Mouse (Mus musculus) lung, postnatal 25 days (tissue): Measurements from ENCODE around the gene Tmem203.
A peak's percentile ranks its signal among the peaks of the same experiment; 100 is the strongest.

Experiments used
- DNase-seq: peaks from one replicate; pipeline ENCODE4 v3.0.0; 2022; ENCODE audit warnings: low spot score

The Tmem203 gene

GRCm38 (mm10) chr2:25263623-25264285 is 8.5 kb downstream of the Tmem203 start:
- no peak for DNase-seq

- no peak for DNase-seq
These were observed 9.0 kb downstream of the Tmem203 start for GRCm38 (mm10) chr2:25264286-25264660.

GRCm38 (mm10) chr2:25264851-25265250 is 9.6 kb downstream of the Tmem203 start:
- no peak for DNase-seq

DNA sequence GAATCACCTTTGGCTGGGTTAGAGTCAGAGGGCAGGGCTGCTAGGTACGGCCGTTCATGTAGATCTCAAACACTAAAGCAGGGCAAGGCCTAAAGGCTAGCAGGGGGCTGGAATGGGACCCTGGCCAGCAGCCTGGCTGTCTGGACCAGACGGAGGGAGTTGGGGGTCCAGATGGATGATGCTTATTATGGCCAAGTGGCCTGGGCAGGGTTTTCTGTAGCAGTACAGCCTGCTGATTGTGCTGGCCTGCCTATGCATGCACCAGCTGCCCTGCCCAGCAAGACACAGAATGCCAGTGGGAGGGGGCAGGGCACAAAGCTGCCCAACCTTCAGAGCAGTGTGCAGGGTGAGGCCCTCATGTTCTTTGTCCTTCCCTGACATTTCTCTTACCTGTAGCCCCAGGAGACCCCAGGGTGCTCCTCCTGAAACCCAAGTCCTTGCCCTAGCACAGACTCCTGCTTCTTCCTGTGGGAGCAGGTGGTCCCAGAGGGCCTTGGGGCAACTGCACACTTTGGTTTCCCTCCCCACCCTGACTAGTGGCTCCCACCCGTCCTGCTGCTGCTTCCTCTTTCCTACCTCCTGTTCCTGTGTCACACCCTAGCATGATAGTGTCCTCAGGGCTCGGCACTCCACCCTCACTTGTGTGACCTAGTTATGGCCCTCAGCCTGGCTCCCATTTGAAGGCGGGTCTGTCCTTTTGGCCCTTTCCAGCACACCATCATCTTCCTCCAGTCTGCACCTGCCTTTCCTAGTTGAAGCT is 10.8 kb downstream of the Tmem203 start:
- no peak for DNase-seq

- DNase-seq: no peak
These were observed 11.5 kb downstream of the Tmem203 start for GRCm38 (mm10) chr2:25266720-25267119.

- no peak for DNase-seq
These were observed 12.0 kb downstream of the Tmem203 start for GRCm38 (mm10) chr2:25267241-25267640.

- DNase-seq: no peak
These were observed 12.6 kb downstream of the Tmem203 start for GRCm38 (mm10) chr2:25267746-25268309.

DNA sequence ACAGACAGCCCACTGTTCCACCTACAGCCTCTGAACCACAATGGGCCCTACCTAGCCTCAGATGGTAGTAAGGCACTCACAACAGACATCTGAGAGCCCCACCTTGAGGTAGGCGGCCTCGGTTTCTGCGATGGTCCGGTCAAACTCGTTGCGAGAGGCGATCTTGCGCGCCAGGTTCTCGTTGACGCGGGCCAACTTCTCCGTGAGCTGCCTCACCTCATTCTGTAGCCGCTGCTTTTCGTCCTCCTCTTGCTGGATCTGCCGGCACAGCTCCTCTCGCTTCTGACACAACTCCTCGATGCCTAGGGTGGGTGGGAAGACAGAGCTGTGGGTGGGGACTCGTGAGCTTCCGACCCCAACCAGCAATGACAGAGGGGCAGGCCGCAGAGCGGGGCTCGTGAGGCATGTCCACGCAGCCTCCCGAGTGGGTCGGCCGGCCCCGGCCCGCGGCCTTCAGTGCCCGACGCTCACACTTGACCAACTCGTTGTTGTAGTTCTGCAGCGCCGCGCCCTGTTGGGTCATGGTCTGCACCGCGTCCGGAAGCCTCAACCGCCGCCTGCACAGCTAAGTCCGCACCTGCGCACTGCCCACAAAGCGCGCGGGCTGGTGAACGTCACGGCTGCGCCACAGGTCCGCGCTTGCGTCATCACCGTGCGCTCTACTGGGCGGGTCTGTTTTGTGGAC is 16.7 kb downstream of the Tmem203 start, which contains the start of the genes Ssna1 and Anapc2:
Ssna1 (minus strand) TSS at position 612 of the 685 bp plus-strand sequence.
Anapc2 (plus strand) TSS at position 652 of the 685 bp plus-strand sequence.
- peak; percentile 97 for DNase-seq

GRCm38 (mm10) chr2:25272515-25272914 is 17.3 kb downstream of the Tmem203 start:
- no peak for DNase-seq

GRCm38 (mm10) chr2:25273010-25273409 is 17.8 kb downstream of the Tmem203 start:
- DNase-seq: no peak

- peak; percentile 88 for DNase-seq
These were observed 24.0 kb downstream of the Tmem203 start for GRCm38 (mm10) chr2:25278928-25279882.

GRCm38 (mm10) chr2:25285551-25285950 is 30.3 kb downstream of the Tmem203 start:
- DNase-seq: no peak

- DNase-seq: no peak
These were observed 31.1 kb downstream of the Tmem203 start for GRCm38 (mm10) chr2:25286314-25286713.

DNA sequence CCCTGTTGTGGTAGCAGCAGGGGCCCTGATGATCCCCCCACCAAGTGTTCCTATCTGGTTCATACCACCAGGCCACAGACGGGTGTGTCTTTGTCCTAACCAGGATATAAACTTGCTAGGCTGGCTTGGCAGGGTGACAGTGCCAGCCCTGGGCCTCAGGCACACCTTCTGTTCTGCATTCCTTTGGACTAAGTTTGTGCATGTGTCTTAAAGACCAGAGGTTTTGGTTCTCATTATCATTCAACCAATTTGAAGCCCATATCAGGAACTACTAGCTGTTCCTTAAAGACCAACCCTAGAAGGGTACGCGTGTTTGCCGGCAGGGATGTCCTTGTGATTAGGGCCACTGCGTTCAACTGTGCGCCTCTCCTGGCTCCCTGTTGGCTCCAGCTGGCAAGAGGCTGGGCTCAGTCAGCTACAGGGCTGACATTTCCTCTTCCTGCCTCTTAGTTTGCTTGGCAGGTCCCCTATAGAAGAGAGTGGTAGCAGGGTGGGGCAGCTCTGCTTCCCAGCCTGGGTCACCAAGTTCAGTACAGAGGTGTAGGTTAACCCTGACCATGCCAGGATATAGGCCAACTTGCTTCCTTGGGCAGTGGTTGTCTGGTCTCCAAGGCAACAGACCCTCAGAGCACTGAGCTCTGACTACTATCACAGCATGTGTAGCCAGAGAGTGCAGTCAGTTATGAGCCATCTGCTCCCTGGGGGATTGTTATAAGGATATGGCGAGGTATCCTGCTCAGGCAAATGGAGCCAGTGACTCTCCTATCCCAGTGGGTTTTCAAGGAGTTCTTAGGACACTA is 31.8 kb downstream of the Tmem203 start:
- peak; percentile 76 for DNase-seq

GRCm38 (mm10) chr2:25287927-25288649 is 32.8 kb downstream of the Tmem203 start, which contains the start of gene Tmem210:
Tmem210 (plus strand) TSS chr2:25288145.
- DNase-seq: no peak

DNA sequence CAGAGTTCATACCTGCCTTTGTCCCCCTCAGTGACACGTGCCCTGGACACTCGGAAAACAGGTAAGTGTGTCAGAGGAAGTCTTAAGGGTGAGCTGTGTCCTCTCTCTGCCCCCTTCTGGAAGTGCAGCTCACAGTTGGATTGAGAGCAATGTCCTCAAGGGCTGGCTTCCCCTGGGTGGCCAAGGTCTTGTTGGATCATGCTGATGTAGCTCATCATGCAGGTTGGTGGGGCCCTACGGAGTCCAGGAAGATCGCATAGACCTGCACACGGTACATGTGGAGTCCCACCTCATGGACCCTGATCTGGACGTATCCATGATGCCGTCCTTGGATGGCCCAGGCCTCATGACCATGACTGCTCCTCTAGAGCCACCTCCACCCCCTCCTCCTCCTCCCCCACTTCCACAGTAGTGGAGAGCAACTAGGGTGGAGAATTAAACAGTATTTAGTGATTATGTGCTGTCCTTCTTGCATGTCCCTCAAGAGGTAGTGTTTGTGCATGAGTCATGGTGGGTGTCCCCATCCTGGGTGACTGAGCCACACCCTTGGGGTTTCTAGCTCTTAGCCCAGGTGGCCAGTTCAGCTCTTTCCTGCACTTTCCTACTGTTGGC is 33.6 kb downstream of the Tmem203 start:
- no peak for DNase-seq

GRCm38 (mm10) chr2:25289651-25290050 is 34.4 kb downstream of the Tmem203 start, which contains the start of gene Lrrc26:
Lrrc26 (plus strand) TSS chr2:25289915.
- peak; percentile 64 for DNase-seq

DNA sequence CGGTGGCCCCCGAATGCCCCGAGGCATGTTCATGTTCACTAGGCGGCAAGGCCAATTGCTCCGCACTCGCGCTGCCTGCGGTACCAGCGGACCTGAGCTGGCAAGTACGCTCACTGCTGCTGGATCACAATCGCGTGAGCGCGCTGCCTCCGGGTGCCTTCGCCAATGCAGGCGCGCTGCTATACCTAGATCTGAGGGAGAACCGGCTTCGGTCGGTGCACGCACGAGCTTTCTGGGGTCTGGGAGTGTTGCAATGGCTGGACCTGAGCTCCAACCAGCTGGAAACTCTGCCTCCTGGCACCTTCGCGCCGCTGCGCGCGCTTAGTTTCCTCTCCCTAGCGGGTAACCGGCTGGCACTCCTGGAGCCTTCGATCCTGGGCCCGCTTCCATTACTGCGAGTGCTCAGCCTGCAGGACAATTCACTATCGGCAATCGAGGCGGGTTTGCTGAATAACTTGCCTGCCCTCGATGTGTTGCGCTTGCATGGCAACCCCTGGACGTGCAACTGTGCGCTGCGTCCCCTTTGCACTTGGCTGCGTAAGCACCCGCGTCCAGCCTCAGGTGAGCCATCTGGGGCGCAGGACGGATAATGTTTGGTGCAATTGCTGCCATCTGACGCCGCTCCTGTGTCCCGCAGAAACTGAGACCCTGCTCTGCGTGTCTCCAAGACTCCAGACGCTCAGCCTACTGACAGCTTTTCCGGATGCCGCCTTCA is 35.0 kb downstream of the Tmem203 start:
- no peak for DNase-seq

GRCm38 (mm10) chr2:25290816-25291130 is 35.5 kb downstream of the Tmem203 start:
- DNase-seq: no peak
